Comparison of ENCODE assay signal across 8 mouse cellular contexts in genomic region chrX:151169261-151169961, GRCm38 (mm10). TPM values are rescaled to one million over a fixed set of nuclear protein-coding genes. Genes with fewer than 3 reads are reported as not detected.
DNase-seq lines count a peak whose midpoint lies in the region; ATAC-seq and TF ChIP-seq lines count a peak whose summit lies in the region.

No protein-coding gene starts in this region.

- H3K9me3 ChIP-seq in forebrain, embryonic 15.5 days: no peaks in the 10 kb centered on the region
- no peaks in the 10 kb centered on the region for H3K9me3 ChIP-seq in liver, postnatal 0 days (ENCODE audit: low read length)

- peak overlapping the region; percentile 57 for H3K4me3 ChIP-seq in forebrain, embryonic 15.5 days
- peak overlapping the region; percentile 64 for H3K4me3 ChIP-seq in layer of hippocampus, adult 2 months
- H3K4me3 ChIP-seq in liver, postnatal 0 days (ENCODE audit: low read depth, low read length): peak overlapping the region; percentile 42

- H3K36me3 ChIP-seq in forebrain, embryonic 15.5 days: no peaks in the 10 kb centered on the region
- no peaks in the 10 kb centered on the region for H3K36me3 ChIP-seq in liver, postnatal 0 days (replicated peaks; ENCODE audit: insufficient read depth, low read length)

- peak overlapping the region; percentile 61 for H3K4me2 ChIP-seq in forebrain, embryonic 15.5 days (replicated peaks)
- H3K4me2 ChIP-seq in liver, postnatal 0 days (ENCODE audit: low read depth, low read length): peak overlapping the region; percentile 66

- peak overlapping the region; percentile 95 for H3K27ac ChIP-seq in forebrain, embryonic 15.5 days (replicated peaks)
- peak overlapping the region; percentile 92 for H3K27ac ChIP-seq in layer of hippocampus, adult 2 months
- H3K27ac ChIP-seq in liver, postnatal 0 days (ENCODE audit: low read depth): no peak overlapping the region

- 34% methylated on average over 41 of the region's 58 CpGs for WGBS in forebrain, embryonic 15.5 days
- 24% methylated on average over 48 of the region's 58 CpGs for WGBS in liver, postnatal 0 days (ENCODE audit: insufficient replicate concordance)

- peak; percentile 95 for ATAC-seq in forebrain, embryonic 15.5 days (replicated peaks)
- ATAC-seq in liver, postnatal 0 days: peak; percentile 47

- peak overlapping the region; percentile 63 for H3K9ac ChIP-seq in forebrain, embryonic 15.5 days (replicated peaks)
- H3K9ac ChIP-seq in liver, postnatal 0 days (replicated peaks): no peak overlapping the region

- no peak for TF ChIP-seq EP300 in liver, postnatal 0 days (IDR thresholded peaks at IDR 0.05; ENCODE audit: low read depth)

- peak; percentile 92 for DNase-seq in ES-CJ7 (ENCODE audit: low read depth, low spot score)
- DNase-seq in cerebellum, adult 11 months: peak; percentile 63
- peak; percentile 54 to 58 for DNase-seq in heart, postnatal 14 days
- DNase-seq in layer of hippocampus, adult 2 months (ENCODE audit: low spot score in 2 of 2): peak; percentile 65 to 66
- DNase-seq in liver, postnatal 0 days: peak; percentile 36
- DNase-seq in retina, adult 2 months (ENCODE audit: low read depth, low spot score): peak; percentile 23
- DNase-seq in urinary bladder, postnatal 14 days (ENCODE audit: low spot score): peak; percentile 43

- intact Hi-C loops in heart, postnatal 14 days (cut with DNase I): no loop called here

- H3K27me3 ChIP-seq in forebrain, embryonic 15.5 days: no peaks in the 10 kb centered on the region
- H3K27me3 ChIP-seq in liver, postnatal 0 days (ENCODE audit: insufficient read depth, low read length): peaks cover 29% of the 10 kb centered on the region

- H3K4me1 ChIP-seq in forebrain, embryonic 15.5 days: peaks cover 4% of the 10 kb centered on the region; the same call in 1 of the 2 replicates
- H3K4me1 ChIP-seq in liver, postnatal 0 days (ENCODE audit: insufficient read depth): no peaks in the 10 kb centered on the region

- no peak for TF ChIP-seq CTCF in layer of hippocampus, adult 2 months (conservative IDR thresholded peaks at IDR 0.05)
- TF ChIP-seq CTCF in liver, postnatal 0 days (IDR thresholded peaks at IDR 0.05; ENCODE audit: low read depth): no peak

RNA-seq across cellular contexts. Expression of gene Wnk3, which starts 28.5 kb away (rescaled TPM):
- polyA plus RNA-seq in forebrain, embryonic 15.5 days (2015; fragmentation: Nextera tagmentation; extraction: Ambion mirVana): 11.6 and 14.2 TPM in 2 replicates
- under 1 TPM; 0.32 to 0.41 TPM for total RNA-seq in heart, postnatal 14 days (2021)
- 10 to 100 TPM; 38.4 to 41.6 TPM for total RNA-seq in layer of hippocampus, adult 2 months (2021)
- not detected in 2 replicates for polyA plus RNA-seq in liver, postnatal 0 days (2015; fragmentation: Nextera tagmentation; extraction: Ambion mirVana)

Comparison
In these comparisons a context has a peak if more than half of its experiments do, and no peak if none do; other contexts are left out.
1. DNase-seq: peak in every context shown above with its lines; median percentile 92 in ES-CJ7; 66 in layer of hippocampus, adult 2 months; 63 in cerebellum, adult 11 months; 56 in heart, postnatal 14 days; 43 in urinary bladder, postnatal 14 days; 36 in liver, postnatal 0 days; 23 in retina, adult 2 months.
2. RNA of gene Wnk3, which starts 28.5 kb away (total RNA-seq): 38.4 to 41.6 TPM in layer of hippocampus, adult 2 months; 0.32 to 0.41 TPM in heart, postnatal 14 days; every median in the first group is over 10 times any median in the second.
3. Peak in every context shown above with its lines, with median percentiles within 50 percentile points of each other: H3K4me3 ChIP-seq.